Mouse (Mus musculus): ENCODE measurements at regions not wholly inside any gene's neighbourhood (a gene's known extent, or its start where the extent isn't known, plus 50 kb on each side); places are given as distances from the start of the nearest gene placed in this dataset.
"Not testable (repeated sequence)": the region's sequence is repeated elsewhere in the genome, so short reads cannot be mapped to it uniquely, and the experiment has no call there.

DNA sequence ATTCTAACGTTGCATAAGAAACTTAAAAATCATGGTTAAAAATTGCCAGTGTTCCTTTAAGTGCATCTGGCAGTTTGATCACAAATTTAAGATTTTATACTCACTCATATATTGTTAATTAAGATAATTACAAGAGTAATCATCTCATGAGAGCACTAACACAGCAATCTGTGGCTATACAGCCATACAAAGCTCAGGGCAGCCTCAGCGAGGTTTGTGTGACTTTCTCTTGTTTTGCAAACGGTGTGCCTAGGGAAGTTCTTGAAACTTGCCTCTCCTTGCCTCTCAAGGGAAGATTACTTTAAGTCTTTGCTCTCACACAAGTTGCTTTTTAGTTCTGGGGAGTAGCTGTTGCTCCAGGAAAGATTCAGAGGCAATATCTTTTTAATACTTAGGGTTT, 58.1 kb upstream of the Slc1a4 start:
- H3K27me3 ChIP-seq (replicated peaks; ENCODE audit: control insufficient read depth, insufficient read depth, low read length): no peaks in the 10 kb centered on the region
- DNase-seq (ENCODE audit: low spot score) (no peak), ATAC-seq (replicated peaks; ENCODE audit: low FRiP score) (no peak)
- H3K4me2 ChIP-seq: no peak overlapping the region
- H3K4me3 ChIP-seq (ENCODE audit: low read depth, low read length): no peak overlapping the region
- no peaks in the 10 kb centered on the region for H3K36me3 ChIP-seq (ENCODE audit: control insufficient read depth, insufficient read depth, low read length)
- H3K9me3 ChIP-seq (ENCODE audit: control insufficient read depth, low read length): no peaks in the 10 kb centered on the region
- 73% methylated on average over 3 of the region's 3 CpGs for WGBS
- H3K9ac ChIP-seq (ENCODE audit: low read depth, low read length): no peak overlapping the region
- no peak overlapping the region for H3K27ac ChIP-seq (ENCODE audit: low read depth, low read length)
- H3K4me1 ChIP-seq (replicated peaks; ENCODE audit: control insufficient read depth, insufficient read depth, low read length): no peaks in the 10 kb centered on the region

DNA sequence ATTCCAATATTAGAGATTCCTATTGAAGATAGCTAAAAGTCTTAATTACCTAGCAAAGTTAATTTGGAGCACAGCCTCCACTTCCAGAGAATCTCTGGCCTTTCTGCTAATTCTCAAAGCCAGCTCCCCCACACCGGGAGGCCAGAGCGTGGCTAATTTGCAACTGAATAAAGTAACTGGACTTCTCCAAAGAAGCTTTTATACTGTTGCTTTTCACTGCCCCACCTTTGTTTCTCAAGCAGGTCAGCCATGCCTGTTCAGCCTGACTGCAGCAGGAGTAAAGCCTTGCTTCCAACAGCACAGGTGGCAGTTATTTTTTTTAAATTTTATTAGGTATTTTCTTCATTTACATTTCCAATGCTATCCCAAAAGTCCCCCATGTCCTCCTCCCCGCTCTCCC, 60.8 kb upstream of the Slc1a4 start:
- H3K9me3 ChIP-seq (ENCODE audit: control insufficient read depth, low read length); H3K4me1 ChIP-seq (replicated peaks; ENCODE audit: control insufficient read depth, insufficient read depth, low read length); H3K9ac ChIP-seq (ENCODE audit: low read depth, low read length); H3K4me2 ChIP-seq; DNase-seq (ENCODE audit: low spot score); H3K4me3 ChIP-seq (ENCODE audit: low read depth, low read length); H3K27me3 ChIP-seq (replicated peaks; ENCODE audit: control insufficient read depth, insufficient read depth, low read length); H3K36me3 ChIP-seq (ENCODE audit: control insufficient read depth, insufficient read depth, low read length); ATAC-seq (replicated peaks; ENCODE audit: low FRiP score); H3K27ac ChIP-seq (ENCODE audit: low read depth, low read length): not testable (repeated sequence)
- WGBS: 86% methylated on average over 3 of the region's 3 CpGs

DNA sequence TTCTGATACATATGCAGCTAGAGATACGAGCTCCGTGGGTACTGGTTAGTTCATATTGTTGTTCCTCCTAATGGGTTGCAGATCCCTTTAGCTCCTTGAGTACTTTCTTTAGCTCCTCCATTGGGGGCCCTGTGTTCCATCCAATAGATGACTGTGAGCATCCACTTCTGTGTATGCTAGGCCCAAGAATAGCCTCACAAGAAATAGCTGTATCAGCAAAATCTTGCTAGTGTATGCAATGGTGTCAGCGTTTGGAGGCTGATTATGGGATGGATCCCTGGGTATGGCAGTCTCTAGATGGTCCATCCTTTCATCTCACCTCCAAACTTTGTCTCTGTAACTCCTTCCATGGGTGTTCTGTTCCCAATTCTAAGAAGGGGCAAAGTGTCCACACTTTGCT, 61.3 kb upstream of the Slc1a4 start:
- not testable (repeated sequence) for ATAC-seq (replicated peaks; ENCODE audit: low FRiP score); H3K27me3 ChIP-seq (replicated peaks; ENCODE audit: control insufficient read depth, insufficient read depth, low read length); H3K4me3 ChIP-seq (ENCODE audit: low read depth, low read length); DNase-seq (ENCODE audit: low spot score); H3K9me3 ChIP-seq (ENCODE audit: control insufficient read depth, low read length); H3K27ac ChIP-seq (ENCODE audit: low read depth, low read length); H3K36me3 ChIP-seq (ENCODE audit: control insufficient read depth, insufficient read depth, low read length); H3K4me1 ChIP-seq (replicated peaks; ENCODE audit: control insufficient read depth, insufficient read depth, low read length); H3K4me2 ChIP-seq; H3K9ac ChIP-seq (ENCODE audit: low read depth, low read length)
- 91% methylated on average over 3 of the region's 3 CpGs for WGBS

DNA sequence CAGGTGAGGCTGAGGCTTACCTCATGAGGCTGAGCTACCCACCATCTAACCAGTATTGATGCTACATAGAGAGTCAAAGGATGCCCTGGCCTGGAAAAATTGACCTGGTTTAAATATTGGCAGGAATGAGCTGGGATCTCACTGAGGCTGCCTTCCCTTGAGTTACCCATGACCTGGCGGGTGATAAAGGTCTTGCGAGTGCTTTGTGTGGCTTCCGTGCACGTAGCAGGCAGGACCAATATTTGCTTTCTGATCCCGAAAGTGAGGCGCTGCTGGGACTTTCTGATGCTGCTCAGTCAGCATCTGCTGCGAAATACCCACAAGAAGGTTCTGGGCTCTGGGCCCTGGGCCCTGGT, 63.3 kb upstream of the Slc1a4 start:
- H3K9me3 ChIP-seq (ENCODE audit: control insufficient read depth, low read length): no peaks in the 10 kb centered on the region
- no peaks in the 10 kb centered on the region for H3K4me1 ChIP-seq (replicated peaks; ENCODE audit: control insufficient read depth, insufficient read depth, low read length)
- ATAC-seq (replicated peaks; ENCODE audit: low FRiP score): peak; percentile 41; the same call in 1 of the 2 replicates
- no peaks in the 10 kb centered on the region for H3K36me3 ChIP-seq (ENCODE audit: control insufficient read depth, insufficient read depth, low read length)
- DNase-seq (ENCODE audit: low spot score): no peak
- H3K27ac ChIP-seq (ENCODE audit: low read depth, low read length): no peak overlapping the region
- 74% methylated on average over 7 of the region's 7 CpGs for WGBS
- H3K9ac ChIP-seq (ENCODE audit: low read depth, low read length): no peak overlapping the region
- no peak overlapping the region for H3K4me3 ChIP-seq (ENCODE audit: low read depth, low read length)
- H3K4me2 ChIP-seq: no peak overlapping the region
- no peaks in the 10 kb centered on the region for H3K27me3 ChIP-seq (replicated peaks; ENCODE audit: control insufficient read depth, insufficient read depth, low read length)

DNA sequence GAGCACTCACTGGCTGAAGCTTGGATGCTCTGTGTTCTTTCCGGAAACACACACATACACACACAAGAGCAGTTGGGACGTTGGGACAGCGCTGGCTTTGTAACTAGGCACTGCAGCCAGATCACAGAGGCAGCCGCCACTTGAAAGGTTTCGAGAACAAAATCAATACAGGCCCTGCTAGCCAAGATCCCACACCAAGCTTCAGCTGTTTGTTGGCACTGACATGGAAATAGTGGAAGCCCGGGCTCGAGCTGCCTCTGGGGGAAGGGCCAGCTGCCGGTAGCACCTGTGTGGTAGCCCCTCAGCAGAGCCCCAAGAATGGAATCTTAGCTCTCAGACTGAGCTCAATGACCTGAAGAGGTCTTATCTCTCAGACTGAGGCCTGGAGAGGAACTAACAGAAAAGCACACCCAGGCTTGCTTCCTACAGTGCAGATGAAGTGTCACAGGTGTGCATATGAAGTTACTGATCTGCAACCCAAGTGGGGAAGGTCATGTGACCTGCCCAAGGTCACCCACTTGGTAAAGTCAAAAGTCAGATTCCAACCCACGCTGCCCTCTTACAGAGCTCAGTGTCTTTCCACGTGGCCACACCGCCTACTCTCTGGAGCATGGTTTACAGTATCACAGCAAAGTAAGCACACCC, 63.8 kb upstream of the Slc1a4 start:
- ATAC-seq (replicated peaks; ENCODE audit: low FRiP score) (peak; percentile 20; the same call in 1 of the 2 replicates), DNase-seq (ENCODE audit: low spot score) (no peak)
- Histone ChIP-seq H3K36me3 (ENCODE audit: control insufficient read depth, insufficient read depth, low read length) (no peaks in the 10 kb centered on the region), H3K27ac (ENCODE audit: low read depth, low read length) (peak overlapping the region; percentile 50; the same call in 1 of the 2 replicates), H3K27me3 (replicated peaks; ENCODE audit: control insufficient read depth, insufficient read depth, low read length) (no peaks in the 10 kb centered on the region), H3K4me1 (replicated peaks; ENCODE audit: control insufficient read depth, insufficient read depth, low read length) (no peaks in the 10 kb centered on the region), H3K9me3 (ENCODE audit: control insufficient read depth, low read length) (no peaks in the 10 kb centered on the region), H3K4me2 (no peak overlapping the region), H3K9ac (ENCODE audit: low read depth, low read length) (no peak overlapping the region), H3K4me3 (ENCODE audit: low read depth, low read length) (no peak overlapping the region)
- 69% methylated on average over 11 of the region's 11 CpGs for WGBS

DNA sequence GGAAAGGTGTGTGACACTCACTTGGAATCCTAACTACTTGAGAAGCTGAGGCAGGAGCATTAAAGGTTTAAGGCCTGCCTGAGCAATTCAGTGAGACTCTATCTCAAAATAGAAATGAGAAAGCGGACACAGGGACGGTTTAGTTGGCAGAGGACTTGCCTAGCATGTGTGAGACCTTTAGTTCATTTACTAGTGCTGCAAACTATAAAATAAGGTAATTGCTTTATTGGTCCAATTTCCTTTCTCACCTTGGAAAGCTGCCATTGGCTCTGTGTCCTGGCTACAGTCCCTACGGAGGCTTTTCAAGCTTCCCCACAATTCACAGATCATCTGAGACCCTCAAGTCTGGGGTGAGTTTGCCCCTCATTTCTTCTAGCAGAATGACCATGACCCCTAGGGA, 64.4 kb upstream of the Slc1a4 start:
- H3K27me3 ChIP-seq (replicated peaks; ENCODE audit: control insufficient read depth, insufficient read depth, low read length): no peaks in the 10 kb centered on the region
- H3K27ac ChIP-seq (ENCODE audit: low read depth, low read length): no peak overlapping the region
- no peak overlapping the region for H3K4me2 ChIP-seq
- DNase-seq (ENCODE audit: low spot score) (no peak), ATAC-seq (replicated peaks; ENCODE audit: low FRiP score) (no peak)
- H3K36me3 ChIP-seq (ENCODE audit: control insufficient read depth, insufficient read depth, low read length): no peaks in the 10 kb centered on the region
- no peak overlapping the region for H3K4me3 ChIP-seq (ENCODE audit: low read depth, low read length)
- H3K9ac ChIP-seq (ENCODE audit: low read depth, low read length): no peak overlapping the region
- WGBS: 80% methylated on average over 3 of the region's 3 CpGs
- H3K4me1 ChIP-seq (replicated peaks; ENCODE audit: control insufficient read depth, insufficient read depth, low read length): no peaks in the 10 kb centered on the region
- H3K9me3 ChIP-seq (ENCODE audit: control insufficient read depth, low read length): no peaks in the 10 kb centered on the region

DNA sequence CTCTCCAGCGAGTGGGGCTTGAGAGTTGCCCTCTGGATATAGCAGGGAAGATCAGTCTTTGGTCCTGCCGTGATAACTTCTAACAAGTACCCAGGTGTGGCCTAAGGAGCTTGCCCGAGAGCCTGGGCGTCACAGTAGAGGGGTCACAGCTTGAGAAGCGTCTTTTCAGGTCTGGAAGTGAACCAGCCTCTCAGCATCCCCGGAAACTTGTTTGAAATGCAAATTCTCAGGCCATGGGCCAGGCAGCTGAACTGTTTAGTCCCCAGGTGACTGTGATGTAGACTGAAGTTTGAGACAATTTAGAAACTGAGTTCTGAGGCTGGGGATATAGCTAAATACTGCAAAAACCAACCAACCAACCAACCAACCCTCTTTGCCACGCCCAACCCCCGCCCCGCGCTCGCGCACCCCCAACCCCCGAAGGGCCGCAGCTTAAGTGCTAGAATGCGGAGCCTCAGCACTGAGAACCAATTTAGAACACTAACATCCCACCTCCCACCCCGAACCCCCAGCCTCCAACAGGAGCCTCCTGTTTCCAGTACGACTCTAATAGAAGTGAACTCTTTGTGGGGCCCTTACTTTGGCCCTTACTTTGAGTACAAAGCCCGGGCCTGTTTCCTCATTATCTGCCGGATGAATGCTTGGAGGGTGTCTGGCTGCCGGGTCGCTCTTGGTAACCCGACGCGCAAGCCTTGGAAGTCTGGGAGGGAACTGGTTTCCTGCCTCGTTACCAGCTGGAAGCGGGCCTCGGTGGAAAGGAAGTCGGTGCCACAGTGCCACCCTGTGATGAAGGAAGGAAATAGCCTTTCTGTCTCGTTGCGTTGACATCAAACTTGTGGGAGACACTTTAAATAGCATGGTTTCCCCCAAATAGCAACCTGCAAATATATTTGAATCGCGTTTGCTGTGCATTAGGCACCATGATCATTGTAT, 68.1 kb upstream of the Slc1a4 start:
- H3K4me2 ChIP-seq: peak overlapping the region; percentile 67
- no peak overlapping the region for H3K27ac ChIP-seq (ENCODE audit: low read depth, low read length)
- DNase-seq (ENCODE audit: low spot score): peak; percentile 78
- peak; percentile 56; the same call in 1 of the 2 replicates for ATAC-seq (replicated peaks; ENCODE audit: low FRiP score)
- H3K4me3 ChIP-seq (ENCODE audit: low read depth, low read length): peak overlapping the region; percentile 37
- H3K4me1 ChIP-seq (replicated peaks; ENCODE audit: control insufficient read depth, insufficient read depth, low read length): no peaks in the 10 kb centered on the region
- no peaks in the 10 kb centered on the region for H3K27me3 ChIP-seq (replicated peaks; ENCODE audit: control insufficient read depth, insufficient read depth, low read length)
- H3K9me3 ChIP-seq (ENCODE audit: control insufficient read depth, low read length): no peaks in the 10 kb centered on the region
- peak overlapping the region; percentile 51; the same call in 1 of the 2 replicates for H3K9ac ChIP-seq (ENCODE audit: low read depth, low read length)
- H3K36me3 ChIP-seq (ENCODE audit: control insufficient read depth, insufficient read depth, low read length): no peaks in the 10 kb centered on the region
- 15% methylated on average over 32 of the region's 32 CpGs for WGBS

DNA sequence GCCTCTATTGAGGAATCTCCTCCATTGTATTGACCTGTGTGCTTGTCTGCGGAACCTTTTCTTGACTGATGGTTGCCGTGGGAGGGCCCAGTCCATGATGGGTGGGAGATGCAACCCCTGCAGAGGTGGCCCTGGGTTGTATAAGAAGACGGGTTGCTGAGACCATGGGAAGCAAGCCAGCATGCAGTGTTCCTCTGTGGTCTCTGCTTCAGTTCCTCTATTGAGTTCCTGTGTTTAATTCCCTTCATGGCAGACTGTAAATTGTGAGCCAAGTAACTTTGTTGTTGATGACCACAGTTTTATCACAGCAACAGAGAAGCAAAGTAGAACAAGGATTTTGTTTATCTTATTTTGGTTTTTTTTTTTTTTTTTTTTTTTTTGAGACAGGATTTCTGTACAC, 70.9 kb upstream of the Slc1a4 start:
- Histone ChIP-seq H3K27me3 (replicated peaks; ENCODE audit: control insufficient read depth, insufficient read depth, low read length) (no peaks in the 10 kb centered on the region), H3K4me3 (ENCODE audit: low read depth, low read length) (no peak overlapping the region), H3K4me1 (replicated peaks; ENCODE audit: control insufficient read depth, insufficient read depth, low read length) (no peaks in the 10 kb centered on the region), H3K4me2 (no peak overlapping the region), H3K9ac (ENCODE audit: low read depth, low read length) (no peak overlapping the region), H3K27ac (ENCODE audit: low read depth, low read length) (no peak overlapping the region), H3K9me3 (ENCODE audit: control insufficient read depth, low read length) (no peaks in the 10 kb centered on the region), H3K36me3 (ENCODE audit: control insufficient read depth, insufficient read depth, low read length) (no peaks in the 10 kb centered on the region)
- WGBS: 66% methylated on average over 3 of the region's 3 CpGs
- ATAC-seq (replicated peaks; ENCODE audit: low FRiP score) (no peak), DNase-seq (ENCODE audit: low spot score) (no peak)

DNA sequence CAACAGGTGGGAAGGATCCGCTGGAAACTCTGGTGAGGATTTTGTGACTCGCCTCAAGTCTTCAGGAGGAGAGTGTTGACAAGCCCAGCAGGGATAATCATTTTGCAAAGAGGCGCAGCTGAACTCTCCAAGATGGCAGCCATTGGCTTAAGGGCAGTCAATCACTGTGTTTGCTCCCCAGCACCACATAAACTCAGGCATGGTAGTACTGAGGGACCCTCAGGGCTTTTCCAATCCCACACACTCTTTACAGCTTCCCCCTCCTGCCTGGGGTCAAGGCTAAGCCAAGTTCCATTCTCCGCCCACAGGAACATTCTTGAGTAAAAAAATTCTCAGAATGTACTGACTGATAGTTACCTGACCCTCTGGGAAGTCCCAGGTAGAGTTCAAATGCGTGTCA, 72.0 kb upstream of the Slc1a4 start:
- ATAC-seq (replicated peaks; ENCODE audit: low FRiP score): no peak
- no peak overlapping the region for H3K4me2 ChIP-seq

More for the DNA sequence above, 72.0 kb upstream of the Slc1a4 start:
- Histone ChIP-seq H3K9me3 (ENCODE audit: control insufficient read depth, low read length) (no peaks in the 10 kb centered on the region), H3K27ac (ENCODE audit: low read depth, low read length) (no peak overlapping the region), H3K4me1 (replicated peaks; ENCODE audit: control insufficient read depth, insufficient read depth, low read length) (no peaks in the 10 kb centered on the region), H3K4me3 (ENCODE audit: low read depth, low read length) (no peak overlapping the region), H3K36me3 (ENCODE audit: control insufficient read depth, insufficient read depth, low read length) (no peaks in the 10 kb centered on the region), H3K9ac (ENCODE audit: low read depth, low read length) (no peak overlapping the region), H3K27me3 (replicated peaks; ENCODE audit: control insufficient read depth, insufficient read depth, low read length) (no peaks in the 10 kb centered on the region)
- 75% methylated on average over 5 of the region's 5 CpGs for WGBS
- no peak for DNase-seq (ENCODE audit: low spot score)
